Mouse (Mus musculus) bone marrow macrophage, adult 2 months (primary cell): Measurements from ENCODE around the gene Plxdc2.

Experiments
- CTCF ChIP-seq: IDR thresholded peaks from 2 replicates; pipeline ENCODE4 v1.5.1; 2012; ENCODE audit warnings: low read depth, mild to moderate bottlenecking, low read length, moderate library complexity
- POLR2A ChIP-seq: IDR thresholded peaks from 2 replicates; pipeline ENCODE4 v1.6.1; 2012; ENCODE audit warnings: mild to moderate bottlenecking, low read depth, low read length, borderline replicate concordance

GRCm38 (mm10) chr2:16709885-16710284, 353.8 kb downstream of the Plxdc2 start:
- TF ChIP-seq CTCF = no peak
- no peak for TF ChIP-seq POLR2A
